Mouse (Mus musculus): Measurements from ENCODE around the gene Ak5.
A peak's percentile ranks its signal among the peaks of the same experiment; 100 is the strongest.

The Ak5 gene

DNA sequence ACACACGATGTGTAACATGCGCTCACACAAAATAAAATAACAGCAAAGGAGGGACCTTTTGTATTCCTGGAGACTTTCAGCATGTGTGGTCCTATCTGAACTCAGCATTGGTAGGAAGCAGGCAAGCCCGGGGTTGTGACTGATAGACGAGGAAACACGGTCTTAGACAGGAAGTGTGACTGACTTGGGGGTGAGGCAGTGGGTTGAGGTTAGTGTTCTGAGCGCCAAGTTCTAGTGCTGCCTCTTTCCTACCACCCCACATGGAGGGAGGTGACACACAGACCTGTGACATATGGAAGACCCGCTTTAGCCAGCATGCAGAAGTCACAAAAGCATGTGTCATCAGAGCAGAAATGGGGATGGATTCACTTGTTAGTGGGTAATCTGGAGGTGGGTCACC is 158.9 kb downstream of the Ak5 start:
- DNase-seq: no peak

DNA sequence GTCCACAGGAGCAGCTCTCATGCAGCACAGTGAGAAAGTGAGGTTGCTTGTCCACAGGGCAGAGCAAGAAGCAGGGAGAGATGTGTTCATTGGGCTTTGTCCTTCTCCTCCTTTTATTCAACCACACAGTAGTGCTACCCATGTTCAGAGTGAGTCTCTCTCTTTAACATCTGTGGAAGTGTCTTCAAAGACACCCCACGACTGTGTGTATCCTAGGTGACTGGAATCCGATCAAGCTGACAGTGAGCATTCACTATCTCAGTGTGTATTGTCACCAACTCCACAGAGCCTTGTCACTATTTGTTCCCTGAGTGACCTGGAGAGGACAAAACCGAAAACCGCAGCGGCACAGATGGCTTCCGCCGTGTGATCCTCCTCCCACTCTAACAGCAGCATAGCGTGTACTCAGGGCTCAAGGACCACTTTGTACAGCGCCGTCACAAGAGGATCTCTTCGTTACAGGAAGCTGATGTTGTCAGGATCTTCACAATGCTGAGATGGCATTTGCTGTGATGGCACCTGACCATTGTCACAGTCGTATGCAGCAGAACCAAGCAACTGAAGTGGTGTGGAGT is 159.7 kb downstream of the Ak5 start:
- no peak for DNase-seq

DNA sequence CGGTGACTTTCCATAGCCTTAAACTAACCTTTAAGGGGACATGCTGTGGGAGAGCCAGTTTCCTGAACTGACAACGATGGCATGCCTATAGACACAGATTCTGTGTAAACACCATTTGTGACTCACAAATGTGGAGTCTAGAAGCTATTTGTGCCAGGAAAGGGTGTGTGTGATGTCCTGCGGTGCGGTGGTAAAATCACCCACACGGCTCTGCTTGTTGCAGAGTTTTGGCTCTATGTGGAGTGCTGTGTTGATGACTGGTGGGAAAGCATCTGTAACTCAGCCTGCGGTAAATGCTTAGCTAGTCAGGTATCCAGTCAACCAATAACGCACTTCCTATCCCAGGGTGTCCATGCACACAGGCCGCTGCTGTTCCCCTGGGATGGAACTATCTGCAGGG is 160.3 kb downstream of the Ak5 start:
- DNase-seq: no peak

DNA sequence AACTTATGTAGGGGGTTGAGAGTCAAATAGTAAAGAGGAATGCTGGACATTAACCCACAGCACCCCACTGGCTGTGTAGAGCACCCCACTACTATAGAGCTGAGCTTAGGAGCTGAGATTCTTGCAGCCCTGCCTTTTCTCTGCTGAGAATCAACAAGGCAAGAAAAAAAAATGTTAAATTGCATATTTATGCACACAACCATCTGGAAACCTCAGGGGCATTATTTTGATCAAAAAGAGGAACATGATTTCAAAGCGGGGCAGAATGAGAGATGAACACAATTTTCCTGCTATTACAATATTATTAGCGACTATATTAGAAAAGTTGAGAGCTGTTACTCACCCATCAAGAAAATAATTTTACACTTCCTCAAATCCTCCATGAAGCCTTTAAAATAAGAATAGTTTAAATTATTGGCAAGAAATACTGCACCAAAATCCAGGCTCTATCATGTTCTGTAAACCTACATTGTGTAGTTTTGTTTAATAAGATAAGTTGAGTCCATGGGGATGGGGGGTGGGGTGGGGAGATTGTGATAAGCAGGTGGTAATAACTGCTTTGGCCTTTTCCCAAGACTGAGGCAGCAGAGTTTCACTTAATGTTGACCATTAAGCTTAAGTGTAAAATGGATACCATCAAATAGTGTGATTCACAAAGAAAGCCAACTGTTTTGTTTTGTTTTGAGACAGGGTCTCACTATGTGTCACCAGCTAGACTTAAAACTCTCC is 169.0 kb downstream of the Ak5 start:
- DNase-seq: no peak

DNA sequence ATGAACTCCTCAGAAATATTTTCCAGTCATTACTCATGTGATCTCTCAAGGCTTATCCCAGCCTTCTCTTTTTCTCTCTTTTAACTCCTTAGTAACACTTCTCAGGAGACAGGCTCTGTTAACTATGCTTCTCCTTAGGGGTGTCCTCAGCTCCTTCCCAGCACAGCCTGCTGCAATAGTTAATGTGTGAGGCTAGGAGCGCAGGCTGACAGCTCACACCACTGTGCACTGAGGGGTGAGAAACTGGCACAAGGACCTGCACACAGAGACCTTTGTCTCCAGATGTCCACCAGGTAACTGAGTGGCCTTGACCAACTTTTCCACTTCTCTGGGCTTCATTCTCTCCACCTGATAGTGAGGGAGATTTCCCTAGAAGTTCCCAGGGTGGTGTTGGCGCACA is 170.3 kb downstream of the Ak5 start:
- no peak for DNase-seq

DNA sequence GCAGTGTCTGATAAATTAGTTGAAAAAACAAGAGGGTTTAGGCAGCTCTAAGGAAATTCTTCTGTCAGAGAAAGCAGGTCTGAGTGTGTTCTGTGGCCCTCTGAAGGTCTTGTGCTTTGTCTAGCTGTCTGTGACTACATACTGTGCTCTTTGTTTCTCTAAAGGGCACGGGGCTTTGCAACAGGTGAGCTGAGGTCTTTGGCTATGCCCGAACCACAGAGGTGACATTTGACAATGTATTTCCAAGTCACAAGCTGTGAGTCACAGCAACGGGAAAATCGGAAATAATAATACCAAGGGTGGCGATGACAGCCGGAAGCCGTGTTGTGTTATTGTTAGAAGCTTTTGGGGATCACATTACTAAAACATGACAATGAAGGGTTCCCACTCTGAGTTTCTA is 171.1 kb downstream of the Ak5 start:
- no peak for DNase-seq

DNA sequence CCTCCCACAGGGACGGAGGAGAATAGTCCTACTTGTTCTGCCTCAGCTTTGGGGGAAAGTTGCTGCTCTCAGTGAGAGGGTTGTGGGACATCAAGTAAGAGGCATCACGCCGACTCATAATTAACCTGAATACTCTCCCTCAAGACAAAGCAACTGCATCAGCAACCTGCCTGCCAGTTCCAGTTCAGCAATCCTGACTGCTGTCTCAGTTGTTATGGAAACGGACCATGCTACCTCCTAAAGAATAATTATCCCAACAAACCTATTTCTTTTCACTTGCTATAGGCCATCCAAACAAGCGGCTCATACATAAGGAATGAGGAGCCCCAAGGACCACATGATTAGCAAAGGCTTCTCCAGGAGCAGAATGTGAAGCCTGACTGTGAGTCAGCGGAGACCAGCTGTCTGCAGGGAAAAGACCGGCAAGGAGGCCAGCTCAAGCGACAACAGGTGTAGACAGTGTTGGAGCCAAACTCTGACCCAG is 172.7 kb downstream of the Ak5 start:
- DNase-seq: no peak

DNA sequence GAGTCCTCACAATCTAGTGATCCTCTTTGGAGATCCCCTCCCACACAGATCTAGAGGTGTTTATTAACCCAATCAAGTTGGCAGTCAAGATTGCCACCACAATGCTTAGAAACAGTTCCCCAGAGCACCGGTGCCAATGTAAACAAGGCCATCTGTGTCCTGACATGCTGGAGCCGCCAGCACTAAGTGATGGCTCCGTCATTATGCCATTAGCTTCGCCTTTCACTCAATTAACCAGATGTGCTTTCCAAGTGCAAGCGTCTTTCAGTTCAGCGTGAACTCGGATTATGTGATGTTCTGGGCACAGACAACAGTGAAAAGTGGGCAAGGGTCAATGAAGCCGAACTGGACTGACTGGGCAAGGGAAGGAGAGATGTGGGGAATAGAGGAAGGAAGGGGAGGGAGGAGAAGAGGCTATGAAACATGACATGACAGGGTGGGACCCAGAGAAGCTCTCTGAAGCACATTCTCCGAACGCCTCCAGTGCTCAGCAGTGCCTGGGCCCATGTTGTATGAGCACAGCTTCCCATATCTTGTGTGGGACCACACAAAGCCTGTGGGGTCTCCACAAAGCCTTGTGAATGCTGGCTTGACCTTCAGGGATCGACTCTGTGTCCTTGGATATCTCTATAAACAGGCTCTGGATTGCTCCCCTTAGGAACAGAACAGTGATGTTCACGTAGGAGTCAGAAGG is 173.3 kb downstream of the Ak5 start:
- no peak for DNase-seq

DNA sequence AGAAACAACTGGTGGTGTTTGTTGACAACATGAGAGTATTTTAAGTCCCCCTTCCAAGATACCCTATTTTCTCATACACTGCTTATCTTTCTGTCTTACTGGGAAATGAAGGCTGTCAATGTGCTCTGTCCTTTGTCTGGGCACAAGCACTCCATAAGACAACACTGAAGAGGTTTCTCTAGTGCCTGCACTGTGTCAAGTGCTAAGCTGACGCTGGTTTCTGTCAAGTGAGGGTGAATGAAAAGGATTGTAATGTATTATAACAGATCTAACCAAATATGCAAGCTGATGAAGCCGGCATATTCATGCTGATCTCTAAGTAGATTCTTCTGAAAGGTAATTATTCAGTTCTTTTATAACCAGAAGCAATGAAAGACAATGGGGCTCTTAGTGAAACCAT is 174.3 kb downstream of the Ak5 start:
- no peak for DNase-seq

DNA sequence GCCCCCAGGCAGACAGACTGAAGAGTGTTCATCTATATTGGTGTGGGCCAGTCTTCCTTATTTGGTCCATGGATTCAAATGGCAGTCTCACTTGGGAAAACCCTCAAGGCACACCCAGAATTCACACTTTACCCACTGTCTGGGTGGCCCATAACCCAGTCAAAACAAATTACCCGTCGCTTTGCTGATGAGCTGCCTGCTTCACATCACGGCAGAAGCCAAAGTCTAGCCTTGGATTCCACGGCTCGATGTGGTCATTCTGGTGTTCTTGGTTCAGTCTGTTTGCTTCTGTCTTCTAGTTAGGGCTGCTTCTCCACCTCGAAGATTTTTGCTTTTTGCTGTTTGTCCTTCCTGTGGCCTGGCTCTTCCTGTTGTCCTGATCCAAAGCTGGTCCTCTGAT is 175.9 kb downstream of the Ak5 start:
- no peak for DNase-seq

DNA sequence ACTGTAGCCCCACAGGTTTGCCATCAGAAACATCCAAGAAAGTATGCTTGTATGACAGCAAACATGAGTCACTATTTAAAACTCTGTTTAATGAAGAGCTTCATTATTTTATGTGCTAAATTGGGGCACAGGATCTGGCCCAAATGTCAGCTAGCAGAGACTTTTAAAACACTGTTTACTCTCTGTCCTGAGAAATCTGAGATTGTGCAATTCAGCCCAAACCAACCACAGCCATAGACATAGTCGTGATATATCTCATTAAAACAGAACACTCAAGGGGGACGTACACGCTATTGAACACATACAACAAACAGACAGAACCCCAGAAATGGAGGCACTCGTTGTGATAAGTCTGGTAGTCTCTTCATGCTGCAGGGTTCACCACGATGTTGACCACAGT is 177.7 kb downstream of the Ak5 start:
- DNase-seq: no peak

DNA sequence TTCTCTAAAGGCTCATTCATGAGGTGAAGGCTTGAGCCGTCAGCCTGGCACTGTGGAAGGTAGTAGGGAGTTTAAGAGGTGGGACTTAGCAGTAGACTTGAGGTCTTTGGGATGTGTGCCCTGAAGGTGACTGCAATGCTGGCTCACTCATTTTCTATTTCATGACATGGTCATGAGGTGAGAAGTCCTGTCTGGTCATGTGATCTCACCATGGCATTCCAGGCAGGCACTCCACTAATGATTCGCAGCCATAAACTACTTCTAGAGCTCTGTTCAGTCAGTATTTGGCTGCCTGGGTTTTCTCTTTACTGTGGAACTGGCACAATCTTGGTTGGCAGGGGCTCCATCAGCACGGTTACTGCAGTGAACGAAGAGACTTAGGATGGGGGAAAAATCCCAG is 179.2 kb downstream of the Ak5 start:
- DNase-seq: no peak

DNA sequence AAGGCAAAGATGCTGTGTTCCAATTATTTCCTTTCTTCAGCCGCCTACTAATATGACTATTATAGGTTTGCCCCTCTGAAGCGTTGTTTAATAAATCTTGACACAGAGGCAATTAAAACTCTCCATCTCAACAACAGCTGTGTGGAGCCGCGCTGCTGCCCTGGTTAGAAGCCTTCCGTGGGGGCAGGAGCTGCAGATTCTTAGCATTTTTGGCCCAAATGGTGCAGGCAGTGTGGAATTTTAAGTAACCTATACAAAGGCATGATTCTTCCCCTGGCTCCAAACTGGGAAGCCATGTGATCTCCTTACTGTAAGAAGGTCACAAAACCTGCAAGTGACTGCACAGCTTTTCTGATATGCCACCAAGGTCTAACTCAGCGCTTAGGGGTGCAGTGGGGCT is 184.0 kb downstream of the Ak5 start:
- no peak for DNase-seq

DNA sequence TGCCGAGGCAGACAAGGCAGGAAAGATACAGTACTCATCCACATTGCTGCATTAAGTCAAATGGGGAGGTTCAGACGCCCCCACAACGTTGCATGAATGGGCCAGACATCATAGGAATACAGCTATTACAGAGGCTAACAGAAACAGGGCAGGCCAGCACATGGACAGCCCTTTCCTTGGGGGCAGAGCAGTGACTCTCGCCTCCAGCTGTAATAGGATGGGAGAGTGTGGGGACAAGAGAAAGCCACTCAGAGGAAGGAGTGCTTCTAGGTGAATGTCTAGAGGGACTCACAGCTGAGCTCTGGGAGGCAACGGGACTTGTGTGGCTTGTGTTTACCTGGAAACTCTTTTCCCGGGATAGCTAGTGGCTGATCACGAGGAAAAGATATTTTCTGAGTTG is 184.4 kb downstream of the Ak5 start:
- no peak for DNase-seq

DNA sequence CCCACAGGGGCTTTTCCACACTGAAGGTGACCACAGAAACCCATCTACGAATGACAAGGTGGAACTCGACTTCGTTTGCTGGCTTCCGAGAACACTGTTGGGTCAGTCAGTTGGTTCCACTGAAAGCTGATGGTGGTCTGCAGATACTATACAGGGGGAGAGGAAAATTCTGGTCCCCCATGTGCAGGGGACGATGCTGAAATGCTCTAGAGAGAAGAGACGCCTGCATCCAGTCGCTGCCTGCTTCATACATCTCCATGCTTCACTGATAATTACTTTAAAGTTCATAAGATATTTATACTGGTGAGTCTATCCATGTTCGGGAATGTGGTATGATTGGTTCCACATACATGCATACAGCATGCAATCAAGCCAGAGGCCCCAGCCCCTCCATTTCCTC is 186.0 kb downstream of the Ak5 start:
- DNase-seq: no peak

DNA sequence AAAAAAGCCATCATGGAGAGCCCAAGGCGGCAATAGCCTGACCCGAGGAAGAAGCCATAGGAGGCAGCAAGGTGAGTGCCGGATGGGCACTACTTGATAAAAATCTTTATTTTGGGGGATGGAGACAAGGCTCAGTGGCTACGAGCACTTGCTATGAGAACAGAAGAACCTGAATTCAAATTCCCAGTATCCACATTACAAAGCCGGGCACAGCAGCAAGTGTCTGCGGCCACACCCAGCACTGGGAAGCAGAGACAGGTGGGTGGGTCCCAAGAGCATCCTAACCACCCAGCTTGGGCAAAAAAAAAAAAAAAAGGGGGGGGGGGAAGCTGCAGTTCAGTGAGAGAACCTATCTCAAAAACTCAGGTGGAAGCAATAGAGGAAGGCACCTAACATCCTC is 187.8 kb downstream of the Ak5 start:
- DNase-seq: no peak

DNA sequence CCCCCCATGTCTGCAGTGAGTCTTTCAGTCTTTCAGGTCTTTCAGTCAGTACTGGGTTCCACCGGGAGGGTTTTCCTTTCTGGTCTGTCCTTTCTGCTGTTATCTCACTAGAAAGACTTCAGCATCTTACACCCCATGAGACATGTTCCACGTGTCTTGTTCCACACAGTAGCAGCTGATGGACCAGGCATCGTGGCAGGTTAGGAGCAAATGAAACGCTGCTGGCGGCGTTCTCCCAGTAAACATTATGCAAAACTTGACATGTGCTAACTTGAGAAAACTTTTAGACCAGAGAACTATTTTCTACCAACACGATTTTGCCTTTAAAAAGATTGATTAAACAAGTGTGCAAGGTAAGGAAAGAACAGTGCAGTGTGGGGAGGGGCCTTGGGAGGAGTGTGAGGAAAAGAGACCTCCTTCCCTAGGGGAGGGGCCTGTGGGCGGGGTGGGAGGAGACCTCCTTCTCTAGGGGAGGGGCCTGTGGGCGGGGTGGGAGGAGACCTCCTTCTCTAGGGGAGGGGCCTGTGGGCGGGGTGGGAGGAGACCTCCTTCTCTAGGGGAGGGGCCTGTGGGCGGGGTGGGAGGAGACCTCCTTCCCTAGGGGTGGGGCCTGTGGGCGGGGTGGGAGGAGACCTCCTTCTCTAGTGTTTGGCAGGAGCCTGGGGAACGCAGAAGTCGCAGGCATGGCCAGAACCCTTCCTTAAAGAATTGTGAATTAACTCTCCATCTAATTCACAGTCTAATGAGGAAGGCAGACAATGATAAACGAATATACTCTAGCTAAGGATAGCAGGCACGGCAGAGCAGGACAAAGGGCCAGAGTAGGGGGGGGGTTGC is 189.3 kb downstream of the Ak5 start:
- no peak for DNase-seq

DNA sequence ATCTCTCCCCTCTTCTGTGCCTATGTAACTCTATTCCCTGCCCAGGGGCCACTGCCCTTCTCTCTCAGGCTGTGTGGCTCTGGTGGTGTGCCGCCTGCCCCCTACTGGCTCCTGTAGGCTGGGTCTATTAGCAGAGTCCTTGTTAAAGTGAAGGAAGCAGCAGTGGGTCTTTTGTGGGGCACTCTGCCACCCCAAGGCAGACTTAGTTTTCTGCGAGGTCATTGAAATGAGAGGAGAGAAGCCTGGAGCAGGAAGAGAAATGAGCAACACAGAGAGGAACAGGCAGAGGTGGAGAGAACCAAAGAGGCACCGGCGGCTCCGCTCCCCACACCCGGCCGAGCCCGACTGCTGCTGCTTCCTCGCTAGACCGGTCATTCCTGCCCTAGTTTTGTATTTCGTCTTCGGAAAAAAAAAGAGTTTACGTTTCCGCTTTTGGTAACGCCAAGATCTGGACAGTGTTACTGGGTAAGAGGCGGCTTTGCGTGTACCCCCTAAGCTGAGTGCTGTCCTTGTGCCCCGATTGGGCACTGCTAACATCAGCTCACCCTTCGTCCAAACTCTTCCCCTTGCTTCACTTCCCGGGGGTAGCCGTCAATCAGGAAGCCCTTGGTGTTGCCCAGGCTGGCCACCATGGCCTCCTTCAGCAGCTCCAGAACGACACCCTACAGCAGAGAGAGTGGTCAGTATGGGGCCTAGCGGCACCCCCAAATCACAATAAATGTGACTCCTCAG is 190.2 kb downstream of the Ak5 start:
- DNase-seq: peak; percentile 20

DNA sequence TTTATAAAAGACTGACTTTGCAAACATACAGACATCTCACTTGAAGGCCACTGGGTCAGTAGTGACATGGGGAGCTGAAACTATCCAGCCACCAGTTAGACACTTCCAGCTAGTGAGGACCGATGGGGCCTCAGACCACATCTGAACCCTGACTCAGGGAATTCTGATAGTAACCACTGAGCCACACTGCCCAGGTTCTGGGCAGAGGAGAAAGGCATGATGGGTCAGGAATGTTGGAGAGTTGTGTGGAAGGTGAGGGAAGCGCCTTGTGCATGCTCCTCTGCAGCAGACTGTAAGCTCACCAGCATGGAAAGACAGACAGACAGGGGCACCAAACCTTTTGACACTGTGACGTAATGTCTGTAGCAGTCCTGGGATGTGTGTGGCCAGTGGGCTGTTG is 192.3 kb downstream of the Ak5 start:
- DNase-seq: no peak

DNA sequence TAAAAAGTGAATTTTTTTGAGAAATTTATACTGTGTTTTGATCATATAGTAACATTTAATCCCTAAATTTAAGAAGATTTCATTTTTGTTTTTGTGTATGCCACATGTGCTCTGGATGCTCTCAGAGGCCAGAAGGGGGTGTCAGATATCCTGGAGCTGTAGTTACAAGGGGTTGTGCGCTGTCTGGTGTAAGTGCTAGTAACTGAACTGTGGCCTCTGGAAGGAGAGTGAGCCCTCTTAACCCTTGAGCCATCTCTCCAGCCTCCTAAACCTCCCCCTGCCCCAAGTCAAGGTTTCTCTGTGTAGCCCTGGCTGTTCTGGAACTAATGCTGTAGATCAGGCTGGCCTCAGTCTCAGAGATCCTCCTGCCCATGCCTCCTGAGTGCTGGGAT is 192.9 kb downstream of the Ak5 start:
- DNase-seq: no peak

DNA sequence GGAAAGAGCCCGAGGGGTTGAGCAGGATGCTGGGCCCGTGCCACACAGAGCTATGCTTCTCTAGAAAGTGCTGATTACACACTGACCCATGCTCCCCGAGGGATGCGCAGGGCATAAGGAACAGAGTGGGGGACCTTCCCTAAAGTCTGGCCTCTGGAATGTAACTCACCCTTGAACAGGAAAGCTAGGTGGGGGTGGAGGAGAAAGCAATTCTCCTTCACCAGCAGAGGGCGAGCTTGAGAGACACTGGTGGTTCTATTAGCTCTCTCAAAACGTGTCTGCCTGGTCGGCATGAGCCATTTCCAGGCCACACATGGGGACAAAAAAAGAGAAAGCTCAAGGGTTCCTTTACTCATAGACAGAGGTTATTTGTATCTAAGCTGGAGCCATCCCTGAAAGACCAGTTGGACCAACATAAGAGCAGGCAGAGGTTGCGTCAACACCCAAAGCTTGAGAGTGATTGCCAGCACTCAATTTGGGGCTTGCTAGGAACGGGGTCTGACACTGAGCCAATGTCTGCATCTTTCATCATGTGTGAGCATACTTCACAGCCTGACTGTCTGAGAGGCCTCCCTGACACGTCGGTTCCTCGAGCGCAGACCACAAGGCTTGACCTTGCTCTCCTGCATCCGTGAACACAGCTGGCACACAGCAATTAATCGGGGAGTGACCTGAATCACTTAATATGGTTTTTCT is 193.4 kb downstream of the Ak5 start:
- DNase-seq: peak; percentile 11

DNA sequence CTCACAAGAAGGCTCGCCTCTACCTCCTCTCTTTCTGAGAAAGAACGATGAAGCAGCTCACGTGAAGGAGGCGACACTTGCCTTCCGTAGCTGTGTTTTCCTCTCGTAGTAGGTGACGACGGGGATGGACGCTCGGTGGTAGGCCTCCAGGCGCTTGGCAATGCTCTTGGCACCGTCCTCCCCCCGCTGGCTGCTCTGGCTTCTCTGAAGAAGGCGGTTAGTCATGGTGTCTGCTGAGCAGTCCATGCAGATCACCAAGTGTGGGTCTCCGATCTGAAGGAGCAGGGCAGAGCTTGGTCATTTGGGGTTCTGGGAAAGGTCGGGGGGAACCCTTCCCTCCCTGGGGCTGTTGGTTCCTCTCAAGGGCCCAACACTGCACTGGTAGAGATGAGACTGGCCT is 195.5 kb downstream of the Ak5 start:
- no peak for DNase-seq

Measured in cerebellum, adult 11 months (tissue).